Mouse (Mus musculus) c-Kit-positive CD71-negative TER-119-negative erythroid progenitor cells, embryonic 14.5 days (primary cell): Measurements from ENCODE around the gene Prkca.

Experiments used
- DNase-seq: peaks from one replicate; pipeline ENCODE4 v3.0.0-alpha.2; 2013; ENCODE audit warnings: low read depth

Prkca gene

DNA sequence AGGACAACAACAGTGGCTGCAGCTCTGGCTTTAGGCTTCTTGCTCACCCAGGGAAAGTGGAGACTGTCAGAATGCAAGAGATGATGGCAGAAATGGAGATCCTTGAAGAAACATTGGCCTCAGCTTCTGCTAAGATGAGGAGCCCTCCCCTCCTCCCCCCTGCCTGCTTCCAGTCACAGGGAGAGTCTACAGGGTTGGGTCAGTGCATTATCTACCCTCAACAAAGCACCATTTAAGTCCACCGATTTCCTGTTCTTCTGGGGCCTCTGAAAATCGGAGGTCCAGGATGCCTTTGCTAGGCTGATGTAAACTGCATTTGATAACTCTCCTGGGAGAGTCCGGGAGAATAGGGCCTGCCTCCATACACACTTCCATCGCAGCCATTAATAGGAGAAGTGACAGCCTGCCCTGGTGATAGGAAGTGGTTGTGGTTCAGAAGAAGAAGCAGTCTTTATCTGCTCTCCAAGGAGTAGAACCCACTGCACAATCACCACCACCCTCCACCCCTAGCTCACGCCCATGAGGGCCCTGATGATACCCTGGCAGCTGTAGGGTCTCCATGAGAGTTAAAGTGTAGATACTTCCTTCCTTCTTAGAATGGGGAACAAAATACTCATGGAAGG, 108.5 kb downstream of the Prkca start:
- no peak for DNase-seq

DNA sequence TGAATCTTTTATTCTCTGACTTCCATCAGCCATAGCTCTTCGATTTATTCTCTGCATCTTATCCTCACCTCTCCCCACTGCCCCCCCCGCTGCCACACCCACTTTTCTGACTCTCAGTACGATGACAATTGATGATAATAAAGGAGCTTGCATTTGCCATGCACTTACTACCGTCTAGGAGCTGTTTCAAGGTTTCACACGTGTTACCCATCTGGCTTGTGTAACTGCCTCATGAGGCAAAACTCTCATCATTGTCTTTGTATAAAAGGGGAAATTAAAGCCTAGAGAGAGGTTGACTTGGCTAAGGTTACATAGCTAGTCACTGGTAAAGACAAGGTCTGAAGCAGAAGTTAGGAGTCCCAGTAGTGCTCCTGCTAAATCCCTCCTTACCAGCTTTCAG, 110.7 kb downstream of the Prkca start:
- DNase-seq: no peak

DNA sequence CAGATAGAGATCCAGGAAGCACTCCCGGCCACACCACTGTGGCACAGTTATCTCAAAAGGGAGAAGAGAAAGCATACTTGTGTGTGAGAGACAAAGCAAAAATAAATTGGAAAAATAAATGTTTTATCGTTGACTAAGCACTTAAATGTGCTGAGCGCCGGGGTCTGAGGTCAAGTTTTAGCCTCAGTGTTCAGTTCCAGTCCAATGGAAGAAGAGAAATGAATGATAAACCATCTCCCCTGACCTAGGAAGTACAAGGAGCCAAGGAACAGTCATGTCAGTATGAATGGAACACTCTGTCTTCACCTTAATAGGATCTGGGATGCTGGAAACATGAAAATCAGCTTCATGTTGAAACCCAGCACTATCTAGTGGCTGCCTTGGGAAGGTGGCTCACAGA, 113.6 kb downstream of the Prkca start:
- DNase-seq: no peak

DNA sequence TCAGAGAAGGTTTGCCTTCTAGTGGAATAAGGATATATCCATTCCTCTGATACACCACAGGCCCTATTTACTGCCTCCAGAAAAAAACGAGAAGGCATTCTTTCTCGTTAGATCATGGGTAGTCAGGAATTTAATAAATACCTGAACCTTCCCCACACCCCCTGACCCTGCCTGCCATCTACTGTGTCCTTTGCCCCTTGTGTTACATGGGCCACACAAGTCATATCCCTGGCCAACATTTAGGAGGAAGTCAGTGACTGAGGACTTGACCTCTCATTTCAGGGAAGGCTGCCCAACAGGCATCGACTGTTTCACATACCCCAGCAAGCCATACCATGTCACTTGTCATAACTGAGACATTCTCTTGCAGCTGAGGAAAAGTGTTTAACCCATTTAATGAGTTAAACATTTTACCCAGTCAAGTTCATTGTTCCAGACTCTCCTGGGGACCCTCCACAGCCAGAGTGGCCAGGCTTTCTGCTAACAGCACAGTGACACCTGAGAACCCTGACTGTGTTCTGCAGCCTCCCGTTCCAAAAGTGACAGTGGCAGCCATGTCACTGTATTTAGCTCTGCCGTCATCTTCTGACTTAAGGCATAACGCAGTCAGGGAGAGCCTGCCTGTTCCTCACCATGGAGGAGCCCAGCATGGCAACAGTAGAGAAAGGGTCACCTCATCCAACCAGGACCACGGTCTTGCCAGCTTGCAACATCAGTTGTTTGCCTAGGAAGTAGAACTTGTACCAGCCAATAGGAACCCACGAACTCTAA, 114.4 kb downstream of the Prkca start:
- no peak for DNase-seq

DNA sequence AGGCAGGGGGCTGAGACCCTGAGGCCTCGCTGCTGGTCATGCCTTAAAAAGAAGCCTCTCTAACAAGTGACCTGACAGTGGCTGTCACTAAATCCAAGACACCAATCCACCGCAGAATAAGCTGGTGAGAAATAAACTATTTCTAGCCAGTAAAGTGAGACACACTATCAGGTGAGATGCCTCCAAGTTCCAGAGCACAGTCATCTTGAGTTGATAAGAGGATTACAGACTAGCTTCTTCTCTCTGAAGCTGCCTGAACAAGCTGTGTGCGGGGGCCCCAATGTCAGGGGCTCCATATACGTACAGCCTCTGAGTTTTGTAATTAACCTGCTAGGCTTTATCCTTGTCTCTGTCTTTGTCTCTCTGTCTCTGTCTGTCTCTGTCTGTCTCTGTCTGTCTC, 115.2 kb downstream of the Prkca start:
- DNase-seq: no peak

DNA sequence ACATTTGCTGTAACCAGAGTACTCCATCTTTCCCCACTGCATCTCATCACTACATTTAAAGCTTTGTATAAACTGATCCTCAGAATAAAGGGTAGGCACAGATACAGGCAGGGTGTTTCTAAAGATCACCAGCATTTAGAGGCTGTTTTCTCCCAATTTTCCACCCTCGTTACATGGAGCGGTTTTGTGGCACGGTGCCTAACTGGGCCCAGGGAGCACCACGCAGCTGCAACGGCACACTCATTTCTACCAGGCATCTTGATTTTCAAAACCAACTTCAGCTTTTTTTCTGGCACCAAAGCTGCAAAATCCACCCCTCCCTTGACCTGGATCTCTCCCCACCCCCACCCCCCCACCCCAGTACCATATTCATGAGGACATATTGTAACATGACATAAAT, 117.5 kb downstream of the Prkca start:
- no peak for DNase-seq

DNA sequence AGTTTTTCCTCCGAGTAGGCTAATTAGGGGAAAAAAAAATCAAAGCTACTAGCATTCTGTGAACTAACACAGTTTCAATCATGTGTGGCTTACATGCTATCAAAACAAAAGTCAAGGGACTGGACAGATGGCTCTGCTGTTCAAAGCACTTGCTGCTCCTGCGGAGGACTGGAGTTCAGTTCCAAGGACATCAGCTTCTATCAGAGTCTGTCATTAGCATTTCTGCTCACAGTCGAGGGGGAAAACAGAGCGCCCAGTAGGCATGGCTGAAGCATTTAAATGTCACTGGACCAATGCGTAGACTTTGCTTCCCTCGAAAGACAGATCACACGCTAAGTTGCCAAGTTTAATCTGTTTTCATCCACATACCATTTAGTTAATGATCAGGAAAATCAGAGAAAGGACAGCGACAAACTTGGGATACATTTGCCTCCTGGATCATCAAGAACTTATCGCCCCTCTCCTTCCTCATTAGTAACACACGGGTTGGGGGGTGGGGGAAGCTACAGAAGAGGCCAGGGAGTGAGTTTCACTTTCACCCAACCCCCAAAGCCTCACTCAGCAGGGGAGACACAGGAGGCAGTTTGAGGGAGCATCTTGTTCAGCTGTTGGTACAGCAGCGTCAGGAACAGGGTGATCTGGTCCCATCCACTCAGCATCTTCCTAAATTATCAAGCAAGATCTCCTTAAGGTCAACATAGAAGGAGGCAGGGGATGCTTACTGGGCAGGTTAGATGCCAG, 119.3 kb downstream of the Prkca start:
- DNase-seq: no peak

DNA sequence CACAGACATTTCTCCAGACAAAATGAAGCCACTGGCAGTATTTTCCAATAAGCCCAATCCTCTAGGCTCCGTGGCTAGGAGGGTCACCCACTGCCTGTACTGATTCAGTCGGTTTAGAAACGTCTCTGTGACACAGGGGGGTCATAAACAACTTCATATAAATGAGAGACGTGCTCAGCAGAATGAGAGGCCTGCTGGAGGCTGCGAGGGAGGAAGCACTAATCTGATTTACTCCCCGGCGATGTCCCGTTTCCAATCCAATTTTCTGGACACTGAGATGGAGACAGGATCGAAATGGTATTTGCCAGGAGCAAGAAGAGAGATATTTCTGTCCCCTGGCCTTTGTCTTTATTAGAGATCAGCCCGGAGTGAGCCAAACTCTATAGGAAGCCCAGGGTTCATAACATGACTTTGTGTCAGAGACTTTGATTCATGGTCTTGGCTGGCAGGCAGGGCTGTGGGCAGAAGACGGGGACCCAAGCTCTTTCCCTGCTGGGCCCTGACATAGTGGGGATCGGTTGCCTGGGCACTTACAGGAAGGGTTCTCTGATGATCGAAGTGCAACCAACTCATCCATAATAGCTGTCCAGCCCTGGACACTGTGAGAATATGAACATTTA, 120.0 kb downstream of the Prkca start:
- DNase-seq: no peak

DNA sequence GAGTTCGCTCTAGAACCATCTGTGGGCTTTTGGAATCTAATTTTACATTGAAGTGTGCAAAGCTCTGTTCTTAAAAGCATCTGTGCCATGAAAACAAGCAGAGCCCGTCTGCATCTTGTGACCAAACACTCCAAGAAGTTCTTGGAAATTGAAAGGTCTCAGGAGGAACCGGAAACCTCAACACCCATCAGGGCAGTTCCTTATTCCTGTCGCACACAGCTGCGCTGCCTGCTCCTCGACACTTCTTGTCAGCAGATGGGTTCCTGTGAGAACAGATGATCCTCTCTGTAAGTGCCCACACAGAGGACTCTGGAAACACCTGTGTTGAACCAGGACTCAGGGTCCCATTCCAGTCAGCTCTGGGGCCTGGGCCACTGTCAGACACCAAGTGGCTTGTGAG, 120.6 kb downstream of the Prkca start:
- peak; percentile 48 for DNase-seq

DNA sequence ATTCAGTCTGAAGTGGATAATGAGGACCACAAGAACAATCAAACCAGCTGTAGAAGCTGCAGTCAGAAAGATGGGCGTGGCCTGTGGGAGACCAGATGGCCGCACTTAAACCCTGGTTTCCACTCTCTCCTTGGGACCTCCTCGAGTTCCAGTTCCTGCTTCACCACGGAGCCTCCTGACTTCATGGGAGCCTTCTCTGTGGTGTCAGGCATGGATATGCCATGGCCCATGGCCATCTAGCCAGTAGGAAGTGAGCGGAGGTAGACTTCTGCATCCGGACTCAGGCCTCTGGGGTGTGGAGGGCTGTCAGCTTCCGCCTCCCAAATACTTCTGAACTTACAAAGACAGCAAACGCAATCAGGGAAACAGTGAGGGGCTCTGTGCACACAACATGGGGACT, 121.1 kb downstream of the Prkca start:
- DNase-seq: peak; percentile 32

DNA sequence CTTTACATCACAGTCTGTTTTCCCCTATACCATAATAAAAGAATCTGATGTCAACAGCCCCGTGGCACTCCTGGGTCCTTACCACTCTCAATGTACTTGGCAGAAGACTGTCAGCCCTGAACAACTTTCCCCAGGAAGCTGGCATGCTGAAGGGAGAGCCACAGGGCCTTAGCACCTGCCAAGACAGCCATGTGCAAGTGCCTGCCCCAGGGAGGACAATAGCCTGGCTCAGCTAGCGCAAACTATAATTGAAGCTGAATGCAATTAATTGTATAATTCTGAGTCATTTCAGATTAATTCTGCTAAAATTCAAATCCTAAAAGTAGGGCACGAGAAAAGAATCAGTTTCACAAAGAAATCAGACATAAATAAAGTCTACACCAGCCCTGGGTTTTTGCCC, 121.7 kb downstream of the Prkca start:
- DNase-seq: no peak

DNA sequence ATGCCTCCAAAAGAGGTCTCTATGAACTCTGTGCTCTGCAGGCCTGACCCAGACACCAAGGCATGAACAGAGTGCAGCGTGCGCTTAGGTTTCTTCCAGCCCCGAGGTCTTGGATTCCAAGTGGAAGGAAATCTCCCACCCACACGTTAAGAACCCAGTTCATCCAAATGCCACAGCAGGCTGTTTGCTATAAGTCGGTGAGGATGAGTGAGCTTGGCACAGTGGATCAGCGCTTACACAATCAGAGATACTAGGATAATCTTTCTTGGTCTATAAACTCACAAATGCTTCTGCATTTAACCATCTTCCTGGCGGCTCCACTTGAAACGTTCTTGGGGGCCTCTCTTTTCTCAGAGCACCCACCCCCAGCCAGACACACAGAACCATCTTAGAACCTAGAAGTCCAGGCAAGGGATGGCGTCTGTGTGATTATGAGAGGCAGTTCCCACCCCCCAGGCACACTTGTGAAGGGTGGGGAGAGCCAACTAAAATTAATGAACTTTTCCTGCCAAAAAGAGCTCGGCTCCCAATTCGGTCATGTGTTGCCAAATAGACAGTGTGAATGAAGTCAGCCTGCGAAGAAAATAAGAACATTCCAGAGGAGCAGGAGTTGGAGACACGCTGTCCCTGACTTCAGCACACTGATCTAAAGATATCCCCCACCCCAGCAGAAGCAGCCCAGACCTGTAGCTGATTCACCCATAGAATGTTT, 122.4 kb downstream of the Prkca start:
- DNase-seq: no peak

DNA sequence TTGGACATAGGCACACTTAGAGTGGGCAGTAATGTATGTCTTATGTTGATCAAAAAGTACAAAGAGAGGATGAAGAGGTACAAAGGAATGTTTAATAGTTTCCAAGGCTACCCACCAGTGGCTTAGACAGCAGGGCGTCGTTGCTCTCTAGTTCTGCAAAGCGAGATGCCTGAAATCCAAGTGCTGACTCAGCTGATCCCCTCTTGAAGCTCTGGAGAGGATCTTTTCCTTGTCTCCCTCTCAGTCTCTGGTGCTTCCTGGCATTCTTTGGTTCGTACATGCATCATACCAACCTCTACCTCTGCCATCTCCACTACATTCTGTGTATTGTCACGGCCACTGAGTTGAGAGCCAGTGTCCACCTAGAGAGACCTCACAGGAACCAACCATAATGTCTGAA, 123.1 kb downstream of the Prkca start:
- no peak for DNase-seq

DNA sequence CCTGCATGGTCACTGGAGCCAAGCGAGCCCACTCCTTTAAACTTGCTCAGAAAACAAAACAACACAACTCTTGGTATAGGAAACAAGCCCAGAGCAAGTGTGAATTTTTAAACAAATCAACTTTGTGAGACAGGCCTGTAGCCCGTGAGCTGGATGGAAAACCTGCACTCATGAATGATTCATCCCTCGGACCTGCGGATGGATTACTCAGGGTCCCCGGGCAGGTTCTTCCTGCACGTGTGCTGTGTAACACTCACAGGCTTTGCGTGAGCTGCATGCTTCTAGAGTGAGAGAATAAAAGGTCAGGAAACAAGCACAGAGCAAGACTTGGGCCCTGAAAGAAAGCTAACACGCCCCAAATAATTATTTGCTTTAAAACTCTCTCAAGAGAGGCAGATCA, 126.7 kb downstream of the Prkca start:
- DNase-seq: no peak

DNA sequence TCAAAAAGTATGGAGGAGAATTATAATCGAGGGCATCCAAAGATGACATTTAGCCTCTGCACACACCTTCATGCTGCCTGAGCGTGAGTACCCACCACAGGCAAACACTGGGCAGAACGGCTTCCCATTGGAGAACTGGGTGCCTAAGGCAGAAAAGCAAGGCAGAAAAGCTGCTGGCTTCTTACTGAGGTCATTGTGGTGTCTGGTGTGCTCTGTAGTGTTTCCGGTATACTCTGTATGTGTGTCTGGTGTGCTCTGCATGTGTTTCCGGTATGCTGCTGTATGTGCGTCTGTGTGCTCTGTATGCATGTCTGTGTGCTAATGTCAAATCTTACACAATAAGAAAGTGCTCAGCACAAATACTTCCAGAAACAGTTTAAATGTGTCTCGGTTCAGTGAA, 127.7 kb downstream of the Prkca start:
- no peak for DNase-seq

DNA sequence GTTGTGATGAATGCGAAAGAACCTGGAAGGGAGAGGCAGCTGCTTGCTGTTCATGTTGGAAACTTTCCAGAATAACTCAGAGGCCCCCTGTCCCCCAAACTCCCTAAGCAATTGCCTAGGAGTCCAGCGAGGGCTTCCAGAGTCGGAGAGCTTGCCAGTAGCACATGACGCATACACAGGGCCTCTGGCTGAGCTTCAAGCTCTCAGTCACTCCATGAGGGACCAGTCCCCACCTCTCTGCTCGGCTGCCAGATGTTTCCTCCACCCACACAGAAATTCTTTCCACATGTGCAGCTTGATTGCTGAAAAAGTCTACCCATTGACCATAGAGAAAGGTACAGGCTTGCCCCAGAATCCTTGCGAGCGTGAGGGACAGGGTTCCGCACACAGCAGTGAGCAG, 128.3 kb downstream of the Prkca start:
- no peak for DNase-seq

DNA sequence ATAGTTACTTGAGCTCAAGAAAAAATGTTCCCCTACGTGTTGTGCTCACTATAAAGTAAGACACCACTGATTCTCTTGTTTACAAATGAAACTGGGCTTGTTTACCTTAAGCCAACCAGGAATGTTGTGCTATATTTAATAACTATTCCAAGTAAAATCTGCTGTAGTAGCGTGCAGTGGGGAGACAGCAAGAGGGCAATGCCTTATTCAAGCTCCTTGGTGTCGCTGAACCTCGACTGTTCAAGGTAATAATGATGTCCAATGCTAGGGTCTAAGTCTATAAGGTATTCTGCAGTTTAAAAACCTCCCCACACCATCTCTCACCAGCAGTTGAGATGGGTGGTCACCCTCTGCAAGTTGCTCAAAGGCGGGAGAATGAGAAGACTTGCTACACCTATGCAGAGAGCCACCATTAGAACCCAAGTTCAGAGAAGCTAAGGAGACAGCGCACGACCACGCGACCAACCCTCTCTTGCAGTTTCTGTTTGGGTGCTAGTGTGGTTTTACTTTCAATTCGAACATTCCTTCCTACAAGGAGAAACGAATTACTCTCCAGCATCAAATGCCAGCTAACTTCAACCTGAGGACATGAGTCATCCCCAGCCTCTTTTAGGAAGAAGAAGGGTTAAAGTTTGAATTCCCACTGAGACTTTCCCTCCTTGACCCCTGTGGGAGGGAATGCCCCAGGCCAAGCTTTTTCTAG, 129.1 kb downstream of the Prkca start:
- no peak for DNase-seq

DNA sequence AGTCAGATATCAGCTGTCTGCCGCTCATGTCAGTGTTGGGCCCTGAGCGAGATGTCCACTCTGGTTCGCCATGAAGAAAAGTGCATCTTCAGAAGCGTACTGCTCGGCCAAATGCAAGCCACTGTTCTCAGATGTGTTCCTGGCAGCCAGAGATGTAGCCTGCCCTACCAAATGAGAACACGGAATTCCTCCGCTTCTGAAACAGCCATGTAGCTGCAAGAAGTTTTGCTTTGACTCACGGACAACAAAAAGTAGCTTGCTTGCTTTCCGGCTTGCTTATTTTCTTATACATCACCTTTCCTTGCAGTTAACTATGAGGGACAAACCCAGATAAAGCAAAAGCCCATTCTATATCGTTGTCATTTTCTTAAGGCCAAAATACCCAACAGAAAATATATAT, 129.9 kb downstream of the Prkca start:
- DNase-seq: no peak

DNA sequence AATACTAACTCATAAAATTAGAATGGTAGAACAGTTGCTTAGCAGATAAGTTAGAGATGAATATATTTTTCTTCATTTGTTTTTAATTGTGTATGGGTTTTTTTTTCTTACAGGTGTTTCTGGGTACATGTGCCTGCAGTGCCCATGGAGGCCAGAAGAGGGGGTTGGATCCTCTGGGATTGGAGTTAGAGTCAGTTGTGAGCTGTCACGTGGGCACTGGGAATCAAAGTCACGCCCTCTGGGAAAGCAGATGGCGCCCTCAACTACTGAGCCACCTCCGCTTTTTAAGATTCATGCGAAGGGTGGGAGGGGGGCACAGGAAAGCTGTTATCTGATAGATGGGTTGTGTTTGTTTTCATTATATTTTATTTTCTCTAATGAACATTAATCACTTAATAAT, 131.1 kb downstream of the Prkca start:
- DNase-seq: no peak

DNA sequence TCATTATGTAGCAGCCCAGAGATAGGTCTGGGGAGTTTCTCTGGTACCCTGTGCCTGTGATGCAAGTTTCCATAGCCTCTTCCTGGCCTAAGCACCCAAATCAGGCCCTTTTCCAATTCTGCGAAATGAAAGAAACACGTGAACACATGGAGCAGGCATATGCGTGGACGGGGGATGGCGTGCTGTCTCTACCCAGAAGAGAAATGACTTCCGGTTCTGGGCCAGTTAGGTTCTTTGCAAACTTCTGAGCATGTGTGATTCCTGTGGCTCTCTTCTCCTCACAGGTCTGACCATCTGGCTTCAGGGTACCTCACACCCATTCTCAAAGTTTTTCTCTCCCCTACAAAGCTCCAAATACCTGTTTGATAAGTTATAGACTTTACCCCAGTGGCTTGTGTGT, 131.7 kb downstream of the Prkca start:
- no peak for DNase-seq

DNA sequence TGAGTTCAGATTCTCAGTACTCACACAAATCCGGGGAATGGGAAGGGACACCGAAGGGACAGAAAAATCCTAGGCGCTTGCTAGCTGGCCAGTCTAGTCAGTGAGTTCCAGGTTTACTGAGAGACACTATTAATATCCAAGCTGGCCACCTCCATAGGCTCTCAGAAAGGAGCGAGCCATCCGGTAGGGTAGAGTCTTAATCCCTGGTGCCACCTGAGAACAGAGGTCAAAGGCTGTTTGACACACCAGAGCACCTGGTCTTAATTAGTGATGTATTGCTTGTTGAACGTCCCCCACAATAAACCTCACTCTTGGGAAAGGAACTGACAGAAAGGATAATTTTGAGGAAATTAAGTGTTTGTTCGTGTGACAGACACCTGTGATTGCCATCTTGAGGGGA, 133.0 kb downstream of the Prkca start:
- DNase-seq: no peak

DNA sequence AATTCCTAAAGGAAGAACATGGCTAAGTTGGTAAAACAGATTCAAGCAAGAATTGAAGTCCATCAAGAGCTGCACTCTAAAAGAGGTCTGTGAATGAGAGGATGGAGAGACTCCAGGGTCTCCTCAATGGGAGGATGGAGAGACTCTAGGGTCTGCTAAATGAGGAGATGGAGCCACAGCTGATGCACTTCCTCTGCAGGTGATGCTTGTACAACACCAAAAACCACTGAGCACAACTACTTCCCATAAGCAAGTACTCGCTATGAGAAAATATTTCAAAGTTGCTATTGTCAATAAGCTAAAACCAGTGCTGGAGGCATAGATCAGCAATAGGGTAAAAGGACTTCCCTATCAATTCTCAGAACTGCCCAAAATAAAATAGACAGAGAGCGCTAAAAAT, 137.1 kb downstream of the Prkca start:
- no peak for DNase-seq
